Mouse (Mus musculus) gastrocnemius, adult 2 months (tissue): ENCODE measurements around the gene Krtap4-6. TPM values are rescaled to one million over a fixed set of nuclear protein-coding genes. Genes with fewer than 3 reads are reported as not detected.
"Not testable (repeated sequence)": the region's sequence is repeated elsewhere in the genome, so short reads cannot be mapped to it uniquely, and the experiment has no call there.

Source experiments
- DNase-seq: peaks from one replicate; pipeline ENCODE4 v3.0.0; 2022
- H3K27ac ChIP-seq: fragments of 200-600 bp; 2 replicates; pipeline ENCODE4 v1.8.1; 2022; ENCODE audit warnings: mild to moderate bottlenecking
- H3K4me3 ChIP-seq: fragments of 200-600 bp; 2 replicates; pipeline ENCODE4 v1.8.1; 2022; ENCODE audit warnings: mild to moderate bottlenecking, moderate library complexity
- CTCF ChIP-seq: fragments of 200-600 bp; IDR thresholded peaks from 2 replicates; pipeline ENCODE4 v1.8.1; 2022; ENCODE audit warnings: antibody characterized with exemption, mild to moderate bottlenecking, moderate library complexity
- intact Hi-C: fragments of 180-260 bp; cut with DNase I; formaldehyde crosslinking; loops from one replicate; pipeline ENCODE4 v1.15.1; 2025
- long read RNA-seq, 2 experiments: library from polyadenylated mRNA; stranded (forward); transcript quantifications; one replicate each; pipeline ENCODE4 v2.0.0; 2021
- total RNA-seq, 2 experiments: library from RNA; stranded (reverse); gene quantifications; 2 replicates each; pipeline ENCODE4 v1.2.3; 2021

The Krtap4-6 gene
- total RNA-seq = not detected
- long read RNA-seq, experiment 1 = 0 reads
- long read RNA-seq, experiment 2 = 0 reads

DNA sequence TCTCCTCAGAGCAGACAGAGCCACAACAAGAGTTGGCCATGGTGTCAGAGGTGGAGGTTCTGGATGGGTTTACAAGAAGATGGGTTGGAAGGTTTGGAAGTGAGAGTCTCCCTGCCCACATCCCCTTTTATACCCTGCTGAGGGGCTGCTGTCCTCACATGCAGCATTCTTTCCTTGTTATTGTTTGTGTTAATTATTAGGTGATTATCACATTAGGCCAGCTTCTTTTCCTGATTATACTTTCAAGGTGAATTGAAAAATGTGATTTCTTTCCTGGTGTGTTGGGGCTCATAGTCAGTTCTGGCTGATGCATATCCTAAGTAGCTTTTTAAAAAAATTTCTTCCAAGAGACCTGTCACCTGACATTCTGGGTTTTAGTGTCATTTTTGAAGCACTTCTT is at the start of gene Krtap4-6:
Gene Krtap4-6, minus strand, starts transcription at position 101 of the 400 bp plus-strand sequence.
- no peak within 1 kb of the TSS for H3K4me3 ChIP-seq
- intact Hi-C loops = no loop called here
- no peak for TF ChIP-seq CTCF
- DNase-seq = no peak
- H3K27ac ChIP-seq = no peak within 1 kb of the TSS

GRCm38 (mm10) chr11:99690463-99690862 is 24.7 kb upstream of the Krtap4-6 start, which contains the start of gene Gm14190:
Gene Gm14190 (minus strand): TSS chr11:99690740.
- Histone ChIP-seq H3K27ac (no peak within 1 kb of the TSS), H3K4me3 (no peak within 1 kb of the TSS)
- DNase-seq = no peak
- TF ChIP-seq CTCF = no peak
- intact Hi-C loops = no loop called here

GRCm38 (mm10) chr11:99685235-99685634 is 19.5 kb upstream of the Krtap4-6 start:
- not testable (repeated sequence) for H3K4me3 ChIP-seq, DNase-seq, H3K27ac ChIP-seq
- intact Hi-C loops = loop anchor here (2.0 kb wide), 1 partner anchor 40 kb away; no protein-coding TSS in a partner anchor

DNA sequence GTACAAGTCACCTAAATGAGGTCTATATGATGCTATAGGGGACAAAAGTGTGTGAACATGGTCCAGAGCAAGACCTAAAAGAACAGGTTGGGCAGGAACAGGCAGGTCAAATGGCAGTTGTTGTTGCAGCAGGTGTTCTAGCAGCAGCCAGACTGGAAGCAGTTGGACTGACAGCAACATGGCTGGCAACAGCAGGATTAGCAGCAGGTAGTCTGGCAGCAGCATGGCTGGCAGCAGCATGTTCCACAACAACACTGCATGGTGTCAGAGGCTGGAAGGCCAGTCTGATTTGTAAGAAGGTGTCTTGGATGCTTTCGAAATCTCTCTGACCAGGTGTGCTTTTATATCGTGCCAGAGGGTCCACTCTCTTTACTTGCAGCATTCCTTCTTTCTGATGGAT is 17.7 kb upstream of the Krtap4-6 start:
- DNase-seq = no peak
- intact Hi-C loops = no loop called here
- no peak overlapping the region for H3K4me3 ChIP-seq
- H3K27ac ChIP-seq = no peak overlapping the region
- no peak for TF ChIP-seq CTCF

- no peak for DNase-seq
- intact Hi-C loops = no loop called here
- H3K4me3 ChIP-seq = no peak overlapping the region
- TF ChIP-seq CTCF = no peak
- H3K27ac ChIP-seq = no peak overlapping the region
Measured at GRCm38 (mm10) chr11:99662802-99663201, 3.0 kb downstream of the Krtap4-6 start.

DNA sequence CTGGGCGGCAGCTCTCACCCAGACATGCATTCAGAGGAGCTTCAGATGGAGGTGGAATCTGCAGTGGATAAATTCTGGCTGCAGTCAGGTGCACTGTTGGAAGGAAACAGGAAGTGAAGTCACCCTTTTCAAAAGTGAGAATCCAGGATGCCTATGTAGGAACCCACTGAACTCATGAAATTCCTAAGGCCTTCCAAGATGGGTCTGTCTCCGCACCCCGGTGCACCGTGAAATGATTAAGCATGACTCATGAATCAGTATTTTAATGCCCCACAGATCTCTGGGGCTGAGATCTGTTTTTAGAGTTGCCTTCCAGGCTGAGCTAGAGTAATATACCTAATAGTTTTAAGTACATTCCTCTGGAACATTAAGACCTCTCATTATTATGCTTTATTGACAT is 6.5 kb downstream of the Krtap4-6 start:
- DNase-seq = no peak
- Histone ChIP-seq H3K27ac (no peak overlapping the region), H3K4me3 (no peak overlapping the region)
- intact Hi-C loops = no loop called here
- TF ChIP-seq CTCF = no peak

- DNase-seq, intact Hi-C loops, H3K27ac ChIP-seq, H3K4me3 ChIP-seq: not testable (repeated sequence)
Measured at GRCm38 (mm10) chr11:99658467-99659010, 7.2 kb downstream of the Krtap4-6 start, which contains the start of gene Gm11563. Gene Gm11563 (minus strand): TSS chr11:99658960.

- no peak overlapping the region for H3K4me3 ChIP-seq
- TF ChIP-seq CTCF = no peak
Measured at GRCm38 (mm10) chr11:99657051-99657450, 8.7 kb downstream of the Krtap4-6 start.

GRCm38 (mm10) chr11:99650136-99650535 is 15.6 kb downstream of the Krtap4-6 start, which contains the start of gene Gm11555:
Gene Gm11555 (minus strand): TSS chr11:99650236.
- intact Hi-C loops = no loop called here
- H3K27ac ChIP-seq = no peak within 1 kb of the TSS
- no peak for DNase-seq
- no peak within 1 kb of the TSS for H3K4me3 ChIP-seq
- TF ChIP-seq CTCF = no peak

More at GRCm38 (mm10) chr11:99657051-99657450, 8.7 kb downstream of the Krtap4-6 start:
- intact Hi-C loops = no loop called here
- no peak overlapping the region for H3K27ac ChIP-seq
- DNase-seq = no peak

GRCm38 (mm10) chr11:99646444-99646843 is 19.3 kb downstream of the Krtap4-6 start:
- intact Hi-C loops = no loop called here
- H3K27ac ChIP-seq = no peak overlapping the region
- no peak for TF ChIP-seq CTCF
- H3K4me3 ChIP-seq = no peak overlapping the region; the same call in 1 of the 2 replicates
- peak; percentile 19 for DNase-seq

DNA sequence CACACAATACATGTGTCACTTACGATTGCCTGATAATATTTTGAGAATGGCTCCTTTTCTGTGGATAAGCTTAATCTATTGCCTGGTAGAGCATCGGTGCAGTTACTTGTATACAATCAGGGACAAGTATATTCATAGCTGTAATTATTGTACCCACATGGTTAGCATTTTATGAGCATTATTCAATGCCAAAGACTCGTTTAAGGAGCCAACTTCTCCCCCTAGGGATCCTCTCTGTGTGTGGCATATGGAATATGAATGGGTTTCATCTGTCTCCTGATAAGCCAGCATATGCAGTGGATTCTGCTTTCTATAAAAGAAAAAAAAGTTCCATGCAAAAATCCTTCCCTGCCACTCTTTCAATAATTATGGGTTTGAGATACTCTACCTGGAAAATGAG is 21.4 kb downstream of the Krtap4-6 start:
- Histone ChIP-seq H3K4me3 (no peak overlapping the region), H3K27ac (no peak overlapping the region)
- no peak for DNase-seq
- intact Hi-C loops = no loop called here
- no peak for TF ChIP-seq CTCF

GRCm38 (mm10) chr11:99643635-99644139 is 22.1 kb downstream of the Krtap4-6 start, which contains the start of gene Krtap4-7:
Gene Krtap4-7 (minus strand): TSS chr11:99644089.
- DNase-seq, intact Hi-C loops, H3K27ac ChIP-seq, H3K4me3 ChIP-seq: not testable (repeated sequence)

GRCm38 (mm10) chr11:99640926-99641325 is 24.8 kb downstream of the Krtap4-6 start:
- Histone ChIP-seq H3K4me3 (no peak overlapping the region), H3K27ac (no peak overlapping the region)
- intact Hi-C loops = no loop called here
- no peak for TF ChIP-seq CTCF
- DNase-seq = no peak

- no peak overlapping the region for H3K27ac ChIP-seq
- DNase-seq = no peak
- no peak overlapping the region for H3K4me3 ChIP-seq
- intact Hi-C loops = no loop called here
- no peak for TF ChIP-seq CTCF
Measured at GRCm38 (mm10) chr11:99637086-99637485, 28.7 kb downstream of the Krtap4-6 start.
